Mouse (Mus musculus): ENCODE measurements around the gene Uxt. TPM values are rescaled to one million over a fixed set of nuclear protein-coding genes. Genes with fewer than 3 reads are reported as not detected.

Uxt gene
- polyA plus RNA-seq, 1 experiment: 23.4 TPM

DNA sequence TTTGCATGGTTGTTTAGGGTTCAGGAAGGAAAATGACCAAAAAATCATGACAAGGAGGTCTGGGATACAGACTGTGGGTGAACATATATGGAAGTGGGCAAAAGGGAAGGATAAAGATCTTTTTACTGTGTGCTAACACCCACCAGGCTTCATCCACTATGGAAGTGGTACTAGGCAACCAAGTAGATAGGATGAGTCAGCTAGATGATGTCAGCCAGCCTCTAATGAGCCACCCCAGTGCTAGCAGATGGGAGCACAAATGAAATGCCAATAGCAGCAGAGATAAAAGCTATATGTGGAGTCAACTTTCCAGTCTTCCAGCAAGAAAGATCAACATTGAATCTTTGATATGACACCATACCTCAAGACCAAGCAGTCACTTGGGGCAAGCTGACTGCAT lies 46.7 kb downstream of the Uxt start:
- Histone ChIP-seq H3K27me3 (ENCODE audit: control insufficient read depth, insufficient read depth, low read length) (no peaks in the 10 kb centered on the region; the same call in 1 of the 2 replicates), H3K4me3 (ENCODE audit: control insufficient read depth, insufficient read depth, low read length) (no peak overlapping the region), H3K36me3 (ENCODE audit: control insufficient read depth, insufficient read depth, low read length) (no peaks in the 10 kb centered on the region), H3K27ac (ENCODE audit: control insufficient read depth, insufficient read depth, low read length) (no peak overlapping the region), H3K4me1 (replicated peaks; ENCODE audit: control insufficient read depth, insufficient read depth, low read length) (no peaks in the 10 kb centered on the region)
- DNase-seq: no peak
- TF ChIP-seq POLR2A (IDR thresholded peaks at IDR 0.05; ENCODE audit: control insufficient read depth, extremely low read depth, insufficient read depth, low read length, poor library complexity) (no peak), CTCF (IDR thresholded peaks at IDR 0.05; ENCODE audit: borderline replicate concordance, control insufficient read depth, extremely low read depth, insufficient read depth, low read length, poor library complexity) (no peak)

DNA sequence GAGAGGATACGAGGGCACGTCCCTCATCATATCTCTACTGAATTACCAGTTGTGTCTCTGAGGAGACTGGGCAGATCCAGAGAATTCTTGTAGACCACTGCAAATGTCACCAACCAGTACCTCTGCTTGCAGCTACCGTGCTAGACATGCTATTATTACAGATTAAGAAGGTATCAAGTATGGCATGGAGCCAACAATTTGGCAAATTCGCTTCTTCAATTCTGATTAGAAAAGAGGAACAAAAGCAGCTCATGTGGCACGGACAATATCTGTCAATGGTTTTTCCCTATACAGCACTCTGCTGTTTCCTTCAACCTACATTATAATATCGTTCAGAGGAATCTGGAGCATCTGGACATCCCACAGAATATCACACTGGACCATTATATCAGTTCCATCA lies 48.1 kb downstream of the Uxt start:
- Histone ChIP-seq H3K4me3 (ENCODE audit: control insufficient read depth, insufficient read depth, low read length) (no peak overlapping the region), H3K27me3 (ENCODE audit: control insufficient read depth, insufficient read depth, low read length) (no peaks in the 10 kb centered on the region), H3K36me3 (ENCODE audit: control insufficient read depth, insufficient read depth, low read length) (no peaks in the 10 kb centered on the region), H3K27ac (ENCODE audit: control insufficient read depth, insufficient read depth, low read length) (no peak overlapping the region), H3K4me1 (replicated peaks; ENCODE audit: control insufficient read depth, insufficient read depth, low read length) (no peaks in the 10 kb centered on the region)
- no peak for TF ChIP-seq POLR2A (IDR thresholded peaks at IDR 0.05; ENCODE audit: control insufficient read depth, extremely low read depth, insufficient read depth, low read length, poor library complexity)
- no peak for TF ChIP-seq CTCF (IDR thresholded peaks at IDR 0.05; ENCODE audit: borderline replicate concordance, control insufficient read depth, extremely low read depth, insufficient read depth, low read length, poor library complexity)
- no peak for DNase-seq
- WGBS: 70% methylated on average over 6 of the region's 6 CpGs

DNA sequence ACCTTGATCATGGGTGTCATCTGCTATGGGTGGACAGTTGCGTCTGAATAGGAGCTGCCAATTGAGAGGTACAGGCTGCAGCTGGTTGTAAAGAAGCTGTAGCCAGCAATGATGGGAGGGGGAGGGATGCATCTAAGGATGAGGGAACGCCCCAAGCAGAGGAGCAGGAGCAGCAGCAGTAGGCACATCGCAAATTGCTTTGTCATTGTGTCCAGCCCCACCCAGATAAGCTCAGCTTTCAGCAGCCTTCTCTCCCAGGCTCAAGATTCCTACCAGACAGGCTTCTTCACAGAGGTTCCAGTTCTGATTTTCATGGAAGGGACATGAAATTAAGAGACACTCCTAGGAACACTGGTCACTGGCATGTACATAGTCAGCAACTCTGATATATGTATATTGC lies 51.7 kb downstream of the Uxt start:
- H3K27ac ChIP-seq (ENCODE audit: control insufficient read depth, insufficient read depth, low read length): no peak overlapping the region
- H3K36me3 ChIP-seq (ENCODE audit: control insufficient read depth, insufficient read depth, low read length): no peaks in the 10 kb centered on the region
- no peak for TF ChIP-seq POLR2A (IDR thresholded peaks at IDR 0.05; ENCODE audit: control insufficient read depth, extremely low read depth, insufficient read depth, low read length, poor library complexity)
- TF ChIP-seq CTCF (IDR thresholded peaks at IDR 0.05; ENCODE audit: borderline replicate concordance, control insufficient read depth, extremely low read depth, insufficient read depth, low read length, poor library complexity): no peak
- H3K27me3 ChIP-seq (ENCODE audit: control insufficient read depth, insufficient read depth, low read length): no peaks in the 10 kb centered on the region
- no peak overlapping the region for H3K4me3 ChIP-seq (ENCODE audit: control insufficient read depth, insufficient read depth, low read length)
- 60% methylated on average over 3 of the region's 3 CpGs for WGBS
- H3K4me1 ChIP-seq (replicated peaks; ENCODE audit: control insufficient read depth, insufficient read depth, low read length): no peaks in the 10 kb centered on the region
- no peak for DNase-seq

Other genes starting within 250 kb of the Uxt start
- 194 and 224 TPM in 2 replicates for gene Araf, start 164.2 kb downstream of the Uxt start, polyA plus RNA-seq (2012; rRNA removed)
- 8.3 and 12.0 TPM in 2 replicates for gene Timp1, start 91.9 kb downstream of the Uxt start, polyA plus RNA-seq (2012; rRNA removed)
- 0.67 and 0.88 TPM in 2 replicates for gene Syn1, start 41.0 kb downstream of the Uxt start, polyA plus RNA-seq (2012; rRNA removed)
- 80.6 and 81.6 TPM in 2 replicates for gene Cfp, start 30.5 kb downstream of the Uxt start, polyA plus RNA-seq (2012; rRNA removed)
- 17.4 and 19.4 TPM in 2 replicates for gene Elk1, start 11.4 kb downstream of the Uxt start, polyA plus RNA-seq (2012; rRNA removed)
- gene Zfp182, start 100.3 kb upstream of the Uxt start, polyA plus RNA-seq (2012; rRNA removed): 1.5 and 2.3 TPM in 2 replicates
- not detected in 2 replicates for gene Spaca5, start 106.4 kb upstream of the Uxt start, polyA plus RNA-seq (2012; rRNA removed)
- 0.05 TPM in 2 replicates for gene Zfp300, start 127.5 kb upstream of the Uxt start, polyA plus RNA-seq (2012; rRNA removed)
- not detected in 2 replicates for gene Ssxa1, start 153.8 kb upstream of the Uxt start, polyA plus RNA-seq (2012; rRNA removed)
- not detected in 2 replicates for gene Gm21876, start 213.6 kb upstream of the Uxt start, polyA plus RNA-seq (2012; rRNA removed)

Measured in thymus, adult 2 months (tissue).